Mouse (Mus musculus) thymus, postnatal 10 days (tissue): Measurements from ENCODE around the gene Mms22l.
"Not testable (repeated sequence)": the region's sequence is repeated elsewhere in the genome, so short reads cannot be mapped to it uniquely, and the experiment has no call there.

Experiments used
- DNase-seq, 2 experiments: peaks; one replicate each; pipeline ENCODE4 v3.0.0; 2021; ENCODE audit warnings: low spot score in 2 of 2

Mms22l gene

GRCm38 (mm10) chr4:24496116-24496952, at the start of gene Mms22l:
Mms22l (plus strand) TSS chr4:24496451.
- peak; percentile 83 to 91 for DNase-seq

- DNase-seq: not testable (repeated sequence)
Measured at GRCm38 (mm10) chr4:24484046-24484445, 12.2 kb upstream of the Mms22l start.

- no peak for DNase-seq
Measured at GRCm38 (mm10) chr4:24496953-24497319, 685 bp downstream of the Mms22l start.

- no peak for DNase-seq
Measured at GRCm38 (mm10) chr4:24509195-24509594, 12.9 kb downstream of the Mms22l start.

DNA sequence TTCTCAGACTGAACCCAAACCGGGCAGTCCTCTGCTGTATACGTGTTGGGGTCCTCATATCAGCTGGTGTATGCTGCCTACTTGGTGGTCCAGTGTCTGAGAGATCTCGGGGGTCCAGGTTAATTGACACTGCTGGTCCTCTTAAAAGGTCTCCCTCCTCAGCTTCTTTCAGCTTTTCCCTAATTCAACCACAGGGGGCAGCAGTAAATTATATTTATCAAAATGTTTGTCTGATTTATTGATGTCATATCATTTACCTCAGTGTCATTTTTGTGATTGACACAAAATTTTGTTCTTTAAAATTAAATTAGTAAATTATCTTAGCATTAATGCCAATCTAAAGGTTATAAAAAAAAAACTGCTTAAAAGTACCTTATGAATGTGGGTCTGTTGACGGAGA, 40.7 kb downstream of the Mms22l start:
- DNase-seq: no peak

GRCm38 (mm10) chr4:24543421-24543820, 47.2 kb downstream of the Mms22l start:
- no peak for DNase-seq

- no peak for DNase-seq
Measured at GRCm38 (mm10) chr4:24544677-24545151, 48.5 kb downstream of the Mms22l start.

GRCm38 (mm10) chr4:24556116-24556820, 60.0 kb downstream of the Mms22l start:
- no peak for DNase-seq

- no peak for DNase-seq
Measured at GRCm38 (mm10) chr4:24557149-24557548, 60.9 kb downstream of the Mms22l start.

- DNase-seq: no peak
Measured at GRCm38 (mm10) chr4:24568026-24568425, 71.8 kb downstream of the Mms22l start.

DNA sequence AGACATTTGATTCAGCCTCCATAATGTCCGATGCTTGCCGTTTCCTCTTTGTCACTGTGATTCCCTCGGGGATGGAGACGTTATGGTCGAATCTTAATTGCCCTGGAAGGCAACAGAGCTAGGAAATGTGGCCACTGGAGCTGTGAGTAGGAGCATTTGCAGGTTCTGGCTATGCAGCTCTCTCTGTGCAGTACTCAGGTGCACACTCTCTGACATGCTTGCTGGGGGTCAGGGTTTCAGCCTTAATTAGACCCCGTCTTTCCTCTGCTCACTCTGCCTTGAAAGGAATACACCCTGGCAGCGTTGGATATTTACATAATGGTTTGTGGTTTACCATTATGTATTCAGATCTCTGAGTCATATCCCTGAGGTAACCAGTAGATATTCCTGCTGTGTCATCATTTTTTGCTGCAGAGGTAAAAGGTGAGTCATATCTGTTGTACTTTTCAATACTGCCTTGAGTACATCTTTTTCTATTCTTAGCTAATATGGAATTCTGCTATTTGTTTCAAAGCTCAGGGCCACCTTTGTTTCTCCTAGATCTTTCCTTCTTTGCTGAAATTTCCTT, 72.8 kb downstream of the Mms22l start:
- DNase-seq: no peak

DNA sequence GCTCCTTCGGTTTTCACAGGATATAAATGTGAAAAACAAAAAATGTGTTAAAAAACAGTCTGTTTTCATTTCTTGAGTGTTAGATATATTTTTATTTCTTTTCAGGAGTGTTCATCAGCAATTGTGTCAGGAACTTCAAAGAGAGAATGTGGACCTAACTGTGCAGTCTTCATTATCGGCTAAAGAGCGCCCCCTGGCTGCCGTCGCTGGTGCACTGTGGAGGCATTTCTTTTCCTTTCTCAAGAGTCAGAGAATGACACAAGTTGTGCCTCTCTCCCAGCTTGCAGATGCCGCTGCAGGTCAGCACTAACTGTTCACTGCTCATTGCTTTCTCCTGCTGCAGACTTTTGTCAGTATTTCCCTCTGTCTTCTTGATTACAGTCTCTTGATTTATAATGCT, 78.0 kb downstream of the Mms22l start:
- peak; percentile 32 to 75 for DNase-seq

DNA sequence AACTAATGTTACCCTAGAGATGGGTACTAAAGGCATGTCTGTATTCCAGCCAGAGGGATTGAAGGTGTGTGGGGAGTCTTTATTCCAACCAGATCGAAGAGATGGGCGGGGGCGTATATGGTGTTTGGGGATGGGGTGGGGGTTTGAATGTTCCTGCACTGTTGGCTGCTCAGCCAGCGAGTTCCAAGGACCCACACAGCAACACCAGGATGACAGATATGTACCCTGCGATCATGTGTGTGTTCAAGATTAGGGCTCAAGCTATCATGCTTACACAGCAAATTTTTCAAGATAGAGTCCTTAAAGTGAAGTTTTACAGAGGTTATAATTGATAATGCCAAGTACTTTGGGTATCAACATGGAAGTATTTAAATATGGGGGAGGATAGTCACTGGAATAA, 81.3 kb downstream of the Mms22l start:
- no peak for DNase-seq

DNA sequence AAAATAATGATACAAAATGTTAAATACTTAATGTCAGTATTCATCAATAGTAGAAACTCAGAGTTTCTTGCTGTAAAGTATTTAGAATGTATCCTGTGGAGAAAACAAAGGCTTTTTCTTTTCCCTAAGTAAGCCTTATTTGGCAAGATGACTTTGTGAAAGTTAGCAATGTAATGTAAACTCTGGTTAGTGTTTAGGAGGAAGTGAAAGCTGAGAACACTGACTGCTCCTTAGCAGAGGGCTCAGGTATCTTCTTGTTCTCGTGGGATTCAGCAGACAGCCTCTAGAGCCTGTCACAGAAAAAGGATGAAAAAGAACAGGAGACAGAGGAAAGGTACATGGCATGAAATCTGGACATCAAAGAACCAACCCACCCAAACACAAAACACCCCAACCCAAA, 86.0 kb downstream of the Mms22l start:
- no peak for DNase-seq

DNA sequence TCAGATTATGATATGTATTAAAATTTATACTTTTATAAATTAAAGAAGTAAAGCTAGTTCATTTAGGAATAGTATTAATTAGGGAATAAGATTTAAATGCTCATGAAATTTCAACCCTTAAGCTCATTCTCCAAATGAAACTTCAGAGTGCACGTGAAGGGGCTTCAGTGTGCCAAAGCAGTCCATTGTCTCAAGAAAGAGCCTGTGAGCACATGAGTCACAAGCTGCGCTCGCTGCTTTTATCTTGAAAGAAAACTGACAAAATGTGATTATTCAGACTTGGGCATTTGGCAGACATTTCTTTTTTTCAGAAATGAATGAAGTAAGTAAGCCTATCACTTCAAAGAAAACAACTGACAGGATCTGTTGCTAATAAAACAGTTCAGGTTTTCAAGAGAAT, 87.7 kb downstream of the Mms22l start:
- no peak for DNase-seq

DNA sequence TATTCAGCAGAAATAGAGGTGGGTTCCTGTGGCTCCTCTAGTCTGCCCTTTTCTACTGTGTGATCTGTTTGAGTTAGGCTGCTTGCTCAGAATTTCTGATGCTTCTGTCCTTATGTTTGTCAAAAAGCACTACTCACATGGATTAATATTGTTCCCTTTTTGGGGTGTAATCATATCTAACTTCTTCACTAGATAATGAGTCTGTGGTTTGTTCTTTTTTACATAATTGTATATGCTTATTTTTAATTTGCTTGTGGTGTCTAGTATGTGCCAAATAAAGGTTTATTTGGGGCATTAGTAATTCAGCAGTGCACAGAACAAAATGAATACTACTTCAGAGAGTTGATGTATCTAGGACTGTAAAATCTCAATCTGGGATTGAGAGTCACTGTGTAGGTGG, 98.6 kb downstream of the Mms22l start:
- DNase-seq: no peak

- no peak for DNase-seq
Measured at GRCm38 (mm10) chr4:24596942-24597611, 100.8 kb downstream of the Mms22l start.

DNA sequence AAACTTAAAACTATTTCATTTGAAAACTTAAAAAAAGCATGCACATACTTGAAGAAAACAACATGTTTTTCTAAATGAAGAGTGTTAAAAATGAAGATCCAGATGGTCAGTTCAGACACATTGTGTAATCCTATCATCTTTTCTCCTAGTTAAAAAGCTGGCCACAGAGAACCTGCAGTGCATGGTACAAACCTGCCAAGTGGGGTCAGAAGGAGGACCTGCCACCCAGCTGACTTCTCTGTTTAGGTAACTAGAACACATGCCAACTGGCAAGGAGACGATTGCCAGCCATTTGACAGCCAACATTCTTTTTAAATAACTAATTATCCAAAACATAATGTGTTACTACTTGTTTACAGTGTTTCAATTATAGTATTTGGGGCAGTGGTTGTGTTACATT, 102.4 kb downstream of the Mms22l start:
- DNase-seq: no peak

GRCm38 (mm10) chr4:24601711-24602110, 105.5 kb downstream of the Mms22l start:
- no peak for DNase-seq

- no peak for DNase-seq
Measured at GRCm38 (mm10) chr4:24609085-24609484, 112.8 kb downstream of the Mms22l start.

DNA sequence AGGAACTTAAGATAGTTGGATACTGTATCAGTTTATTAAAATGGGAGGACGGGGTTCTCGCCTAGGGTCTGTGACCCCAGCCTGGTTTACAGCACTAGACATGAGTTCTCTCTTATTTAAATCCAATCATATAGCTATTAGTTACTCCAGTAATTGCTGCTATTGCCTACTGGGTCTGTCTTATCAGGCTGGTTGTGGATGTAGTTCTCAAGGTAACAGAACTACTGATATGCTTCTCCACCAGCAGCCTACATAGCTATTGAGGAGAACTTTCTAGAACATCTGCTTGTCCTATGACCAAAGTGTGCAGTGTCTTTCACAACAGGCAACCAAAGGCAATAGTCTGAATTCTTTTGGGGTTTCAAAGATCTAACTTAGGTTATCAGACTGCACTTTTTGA, 113.3 kb downstream of the Mms22l start:
- DNase-seq: no peak

DNA sequence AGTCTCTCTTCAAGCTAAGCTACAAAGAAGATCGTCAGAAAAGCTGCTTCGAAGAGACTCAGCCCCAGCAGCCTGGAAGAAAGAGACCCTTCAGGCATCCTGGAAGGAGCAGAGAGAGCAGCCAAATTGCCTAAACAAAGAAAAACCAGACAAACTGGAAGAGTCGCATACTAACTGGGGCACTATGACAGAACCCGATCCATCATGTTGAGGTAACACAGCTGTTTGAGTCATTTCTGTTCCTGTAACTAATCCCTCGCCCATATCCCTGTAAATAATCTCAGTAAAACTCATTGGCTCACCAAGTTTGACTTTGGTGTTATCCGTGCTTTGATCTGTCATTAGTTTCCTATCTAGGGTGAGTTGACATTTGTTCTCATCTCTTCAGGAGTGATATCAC, 123.8 kb downstream of the Mms22l start:
- DNase-seq: no peak
